Mouse (Mus musculus): Measurements from ENCODE around the gene Tcp11l1.

DNA sequence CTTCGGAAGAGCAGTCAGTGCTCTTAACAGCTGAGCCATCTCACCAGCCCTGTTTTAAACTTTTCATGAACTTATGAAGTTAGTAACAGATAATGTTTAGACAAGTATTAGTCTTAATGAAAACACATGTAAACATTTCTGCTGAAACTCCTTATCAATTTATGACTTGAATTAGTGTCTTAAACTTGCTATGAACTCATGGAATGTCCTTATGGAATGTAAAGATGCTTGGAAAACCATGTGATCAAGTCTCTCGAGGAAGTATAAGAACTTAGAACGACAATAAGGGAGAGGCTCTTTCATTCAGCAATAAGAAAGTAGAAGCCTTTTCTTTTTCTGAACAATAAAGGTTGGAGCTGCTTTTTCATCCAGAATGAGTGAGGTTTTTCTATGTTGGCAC is 7.6 kb downstream of the Tcp11l1 start:
- TF ChIP-seq POLR2A (IDR thresholded peaks at IDR 0.05; ENCODE audit: borderline replicate concordance, extremely low read depth, insufficient read depth, insufficient read length, poor library complexity, severe bottlenecking) (no peak), CTCF (IDR thresholded peaks at IDR 0.05; ENCODE audit: borderline replicate concordance, extremely low read depth, insufficient read depth, insufficient read length) (no peak)
